In genomic region chr3:143527274-143527673, GRCm38 (mm10) we compare ENCODE assay signal across 20 mouse cellular contexts.
"Had no signal": no experiment of that assay in that cellular context is flagged by ENCODE, and none has a peak within 500 bp of the region (broad histone marks: within the 10 kb centered on the region; RNA-seq: fewer than 3 reads in every experiment).

No protein-coding gene starts in this region.

- H3K27me3 ChIP-seq: limb, embryonic 13.5 days; liver, embryonic 12.5 days; liver, embryonic 15.5 days; lung, embryonic 15.5 days; midbrain, embryonic 13.5 days; neural tube, embryonic 13.5 days had no signal

- DNase-seq: kidney, adult 2 months; kidney, postnatal 36 days; layer of hippocampus, postnatal 36 days; liver; lung, adult 18-20 months; lung, postnatal 10 days; lung, postnatal 36 days; thymus, adult 18-20 months; thymus, postnatal 4 days had no signal

- H3K4me3 ChIP-seq: left cerebral cortex, adult 2 months; limb, embryonic 10.5 days; limb, embryonic 13.5 days; liver, embryonic 12.5 days; liver, embryonic 15.5 days; lung, embryonic 15.5 days; midbrain, embryonic 13.5 days; myocyte; neural tube, embryonic 13.5 days had no signal

- H3K4me1 ChIP-seq: limb, embryonic 10.5 days; limb, embryonic 13.5 days; liver, embryonic 12.5 days; liver, embryonic 15.5 days; lung, embryonic 15.5 days; midbrain, embryonic 13.5 days; neural tube, embryonic 13.5 days had no signal

- H3K4me2 ChIP-seq: limb, embryonic 13.5 days; liver, embryonic 12.5 days; liver, embryonic 15.5 days; lung, embryonic 15.5 days; midbrain, embryonic 13.5 days; neural tube, embryonic 13.5 days had no signal

- H3K9ac ChIP-seq: limb, embryonic 13.5 days; liver, embryonic 12.5 days; liver, embryonic 15.5 days; lung, embryonic 15.5 days; midbrain, embryonic 13.5 days; neural tube, embryonic 13.5 days had no signal

- ATAC-seq: liver, embryonic 12.5 days; midbrain, embryonic 13.5 days; midbrain, embryonic 16.5 days had no signal

- H3K9me3 ChIP-seq: limb, embryonic 10.5 days; limb, embryonic 13.5 days; liver, embryonic 12.5 days; liver, embryonic 15.5 days; lung, embryonic 15.5 days; midbrain, embryonic 13.5 days; neural tube, embryonic 13.5 days had no signal

- H3K27ac ChIP-seq: kidney, postnatal 0 days; left cerebral cortex, adult 2 months; limb, embryonic 10.5 days; limb, embryonic 13.5 days; liver, embryonic 12.5 days; liver, embryonic 15.5 days; lung, embryonic 15.5 days; midbrain, embryonic 13.5 days; neural tube, embryonic 13.5 days had no signal

- H3K36me3 ChIP-seq: limb, embryonic 10.5 days; limb, embryonic 13.5 days; liver, embryonic 12.5 days; liver, embryonic 15.5 days; lung, embryonic 15.5 days; midbrain, embryonic 13.5 days; neural tube, embryonic 13.5 days had no signal
